Mouse (Mus musculus): ENCODE data around the gene Ghr.

GRCm38 (mm10) chr15:3488601-3489000 is 94.7 kb downstream of the Ghr start:
- TF ChIP-seq CTCF (IDR thresholded peaks at IDR 0.05) (no peak), EP300 (IDR thresholded peaks at IDR 0.05) (no peak)

Measured in lung, postnatal 0 days (tissue).